Mouse (Mus musculus) spleen, adult 2 months (tissue): Measurements from ENCODE around the gene Tmem236. TPM values are rescaled to one million over a fixed set of nuclear protein-coding genes. Genes with fewer than 3 reads are reported as not detected.
"Not testable (repeated sequence)": the region's sequence is repeated elsewhere in the genome, so short reads cannot be mapped to it uniquely, and the experiment has no call there.

Experiments used
- DNase-seq, 2 experiments: peaks; one replicate each; pipeline versions ENCODE4 v3.0.0 to v3.0.0-alpha.2; 2012 to 2021; ENCODE audit warnings: low spot score in 2 of 2, low read depth in 1 of 2
- H3K27ac ChIP-seq: fragments of 200-500 bp; 2 replicates; pipeline ENCODE4 v1.5.1; 2012; ENCODE audit warnings: low read length, inconsistent platforms; ENCODE audit not compliant: insufficient read depth
- H3K27me3 ChIP-seq: fragments of 200-500 bp; 2 replicates; pipeline ENCODE4 v1.6.1; 2012; ENCODE audit warnings: mild to moderate bottlenecking, moderate library complexity, low read length, inconsistent platforms; ENCODE audit not compliant: control insufficient read depth, insufficient read depth
- H3K36me3 ChIP-seq: fragments of 200-500 bp; 2 replicates; pipeline ENCODE4 v1.6.1; 2012; ENCODE audit warnings: mild to moderate bottlenecking, low read length, inconsistent platforms; ENCODE audit not compliant: control insufficient read depth, insufficient read depth
- H3K4me1 ChIP-seq: fragments of 200-500 bp; 2 replicates; pipeline ENCODE4 v1.6.1; 2011; ENCODE audit warnings: inconsistent platforms; ENCODE audit not compliant: control insufficient read depth, insufficient read depth, insufficient read length
- H3K4me3 ChIP-seq: fragments of 200-500 bp; 2 replicates; pipeline ENCODE4 v1.5.1; 2011; ENCODE audit warnings: mild to moderate bottlenecking, inconsistent platforms; ENCODE audit not compliant: insufficient read depth, insufficient read length; ENCODE audit errors: extremely low read depth
- CTCF ChIP-seq: fragments of 200-500 bp; IDR thresholded peaks from 2 replicates; pipeline ENCODE4 v1.5.1; 2011; ENCODE audit warnings: mild to moderate bottlenecking, inconsistent platforms; ENCODE audit not compliant: insufficient read depth, insufficient read length, insufficient replicate concordance; ENCODE audit errors: extremely low read depth
- POLR2A ChIP-seq: fragments of 200-500 bp; IDR thresholded peaks from 2 replicates; pipeline ENCODE4 v1.6.1; 2011; ENCODE audit warnings: low read depth, low read length, inconsistent platforms
- WGBS: fragments of 180-500 bp; shearing (Covaris S2); methylation state at CpG from one replicate; pipeline ENCODE4 v1.1.7; 2018; 5-methylcytosine and 5-hydroxymethylcytosine counted together
- polyA plus RNA-seq: library from polyadenylated mRNA; depleted of rRNA; stranded (reverse); fragments of >200 nt; gene quantifications from 2 replicates; pipeline ENCODE4 v1.2.3, GENCODE M21; 2012

Tmem236 gene
- polyA plus RNA-seq, 1 experiment: not detected

DNA sequence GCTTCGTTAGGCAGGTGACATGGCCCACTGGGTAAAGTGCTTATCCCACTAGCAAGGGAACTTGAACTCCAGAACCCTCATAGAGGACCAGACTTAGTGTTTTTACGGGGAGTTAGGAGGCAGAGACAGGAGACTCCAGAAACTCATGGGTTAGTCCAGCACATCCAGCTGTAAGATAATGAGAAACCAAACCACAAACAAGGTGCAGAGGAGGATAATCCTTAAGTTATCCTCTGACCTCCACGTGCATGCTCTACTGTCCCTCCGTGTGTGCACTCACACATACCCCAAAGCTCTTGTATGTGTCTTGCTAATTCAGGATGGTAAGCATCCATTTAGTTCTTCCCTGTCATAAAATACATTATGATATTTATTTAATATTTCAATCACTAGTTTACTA is 17.3 kb downstream of the Tmem236 start:
- H3K4me3 ChIP-seq: no peak overlapping the region
- no peak overlapping the region for H3K27ac ChIP-seq
- no peak for DNase-seq
- H3K36me3 ChIP-seq: no peaks in the 10 kb centered on the region
- no peak for TF ChIP-seq POLR2A
- TF ChIP-seq CTCF: no peak
- H3K27me3 ChIP-seq: no peaks in the 10 kb centered on the region
- peaks cover 4% of the 10 kb centered on the region; the same call in 1 of the 2 replicates for H3K4me1 ChIP-seq
- 50% methylated on average over 4 of the region's 4 CpGs for WGBS

DNA sequence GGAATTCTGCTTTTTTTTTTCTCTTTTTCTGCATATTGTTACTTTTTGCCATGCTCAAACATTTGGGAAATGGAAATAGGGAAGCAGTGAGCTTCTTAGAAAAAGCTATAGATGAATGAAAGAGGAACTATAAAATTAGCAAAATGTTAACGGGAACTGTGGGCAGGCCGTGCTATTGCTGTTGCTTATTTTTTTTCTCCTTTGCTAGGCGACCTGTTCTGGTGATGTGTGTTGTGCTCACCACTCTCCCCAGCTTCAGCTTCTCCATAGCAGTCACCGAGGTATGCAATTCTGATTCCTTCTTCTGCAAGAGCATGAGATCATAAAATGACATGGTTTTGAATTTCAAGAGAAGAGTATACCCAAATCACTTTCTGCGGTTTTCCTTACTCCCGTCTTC is 17.7 kb downstream of the Tmem236 start:
- Histone ChIP-seq H3K4me3 (no peak overlapping the region), H3K27me3 (no peaks in the 10 kb centered on the region), H3K27ac (no peak overlapping the region), H3K4me1 (peaks cover 4% of the 10 kb centered on the region; the same call in 1 of the 2 replicates), H3K36me3 (no peaks in the 10 kb centered on the region)
- 28% methylated on average over 6 of the region's 6 CpGs for WGBS
- peak in 1 of 2 experiments; percentile 7 for DNase-seq
- TF ChIP-seq POLR2A (no peak), CTCF (no peak)

DNA sequence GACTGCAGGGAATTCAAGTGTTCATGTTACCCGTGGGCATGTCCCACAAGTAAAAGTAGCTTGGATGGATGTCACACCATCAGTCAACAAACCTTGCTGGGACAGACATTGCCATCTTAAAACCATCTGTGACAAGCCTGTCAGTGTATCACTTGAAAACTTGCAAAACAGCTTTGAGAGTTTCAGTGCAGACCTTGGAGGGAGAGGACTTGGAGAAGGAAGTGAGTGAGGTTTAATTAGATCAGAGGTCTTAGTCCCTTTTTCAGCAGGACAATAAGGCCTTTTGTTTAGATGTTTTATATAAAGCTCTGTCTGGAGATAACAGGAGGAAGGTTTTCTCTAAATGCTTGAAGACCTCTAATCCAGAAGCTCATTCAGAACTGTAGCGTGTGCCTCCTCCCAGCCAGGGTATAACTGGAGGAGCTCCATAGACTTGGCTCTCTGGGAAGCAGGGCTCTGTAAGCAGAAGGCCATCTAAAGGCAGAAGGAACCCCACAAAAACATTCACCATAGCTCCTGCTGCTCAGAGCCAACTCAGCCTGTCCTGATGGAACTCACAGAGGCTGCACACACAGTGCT is 24.1 kb downstream of the Tmem236 start:
- WGBS: 57% methylated on average over 1 of the region's 2 CpGs

DNA sequence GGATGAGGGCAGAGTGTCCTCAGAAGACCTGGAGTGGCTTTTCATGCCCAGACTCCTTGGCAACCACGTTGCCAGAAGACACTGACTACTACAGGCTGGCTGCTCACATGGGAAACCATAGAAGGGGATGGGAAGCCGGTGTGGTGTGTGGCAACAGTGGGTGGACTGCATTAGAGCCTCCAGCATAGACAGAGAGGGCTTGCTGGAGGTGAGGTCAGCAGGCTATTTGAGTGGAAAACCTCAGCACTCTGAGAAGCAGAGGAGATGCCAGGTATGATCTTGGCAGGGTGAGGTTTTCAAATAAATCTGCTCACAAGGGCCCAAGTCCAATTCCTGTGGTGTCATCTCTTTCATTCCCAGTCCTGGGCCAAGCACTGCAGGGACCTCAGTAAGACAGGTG is 25.3 kb downstream of the Tmem236 start:
- Histone ChIP-seq H3K27me3 (no peaks in the 10 kb centered on the region), H3K4me1 (no peaks in the 10 kb centered on the region), H3K4me3 (no peak overlapping the region), H3K36me3 (no peaks in the 10 kb centered on the region), H3K27ac (no peak overlapping the region)
- TF ChIP-seq POLR2A (no peak), CTCF (no peak)
- 32% methylated on average over 2 of the region's 2 CpGs for WGBS
- DNase-seq: no peak

More for the DNA sequence above, 24.1 kb downstream of the Tmem236 start:
- not testable (repeated sequence) for H3K4me1 ChIP-seq, H3K27ac ChIP-seq, H3K36me3 ChIP-seq, DNase-seq, H3K4me3 ChIP-seq, H3K27me3 ChIP-seq

DNA sequence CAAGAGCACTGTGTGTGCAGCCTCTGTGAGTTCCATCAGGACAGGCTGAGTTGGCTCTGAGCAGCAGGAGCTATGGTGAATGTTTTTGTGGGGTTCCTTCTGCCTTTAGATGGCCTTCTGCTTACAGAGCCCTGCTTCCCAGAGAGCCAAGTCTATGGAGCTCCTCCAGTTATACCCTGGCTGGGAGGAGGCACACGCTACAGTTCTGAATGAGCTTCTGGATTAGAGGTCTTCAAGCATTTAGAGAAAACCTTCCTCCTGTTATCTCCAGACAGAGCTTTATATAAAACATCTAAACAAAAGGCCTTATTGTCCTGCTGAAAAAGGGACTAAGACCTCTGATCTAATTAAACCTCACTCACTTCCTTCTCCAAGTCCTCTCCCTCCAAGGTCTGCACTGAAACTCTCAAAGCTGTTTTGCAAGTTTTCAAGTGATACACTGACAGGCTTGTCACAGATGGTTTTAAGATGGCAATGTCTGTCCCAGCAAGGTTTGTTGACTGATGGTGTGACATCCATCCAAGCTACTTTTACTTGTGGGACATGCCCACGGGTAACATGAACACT is 26.6 kb downstream of the Tmem236 start:
- not testable (repeated sequence) for H3K27me3 ChIP-seq
- WGBS: 71% methylated on average over 1 of the region's 2 CpGs

DNA sequence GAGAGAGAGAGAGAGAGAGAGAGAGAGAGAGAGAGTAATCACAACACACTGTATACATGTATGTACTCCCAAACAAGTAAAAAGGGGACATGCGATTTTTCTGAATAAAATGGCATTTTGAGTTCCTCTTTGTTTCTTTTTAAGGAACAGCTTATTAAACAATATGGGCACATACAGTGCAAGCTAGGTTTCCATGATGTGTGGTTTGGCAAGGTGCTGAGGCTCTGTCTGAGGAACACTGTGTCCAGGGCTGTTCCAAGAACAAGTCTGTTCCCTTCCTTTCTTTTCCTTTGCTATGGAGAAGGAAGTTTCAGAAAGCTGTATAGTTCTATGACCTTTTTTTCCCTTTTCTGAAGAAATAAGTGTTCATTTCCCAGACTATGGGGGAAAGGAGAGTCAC is 30.0 kb downstream of the Tmem236 start:
- Histone ChIP-seq H3K4me3 (no peak overlapping the region), H3K4me1 (no peaks in the 10 kb centered on the region), H3K27ac (no peak overlapping the region), H3K27me3 (no peaks in the 10 kb centered on the region), H3K36me3 (no peaks in the 10 kb centered on the region)
- no peak for TF ChIP-seq CTCF
- TF ChIP-seq POLR2A: no peak
- DNase-seq: no peak
- 52% methylated on average over 1 of the region's 1 CpGs for WGBS

More for the DNA sequence above, 26.6 kb downstream of the Tmem236 start:
- H3K36me3 ChIP-seq, H3K4me3 ChIP-seq, H3K27ac ChIP-seq, H3K4me1 ChIP-seq, DNase-seq: not testable (repeated sequence)

DNA sequence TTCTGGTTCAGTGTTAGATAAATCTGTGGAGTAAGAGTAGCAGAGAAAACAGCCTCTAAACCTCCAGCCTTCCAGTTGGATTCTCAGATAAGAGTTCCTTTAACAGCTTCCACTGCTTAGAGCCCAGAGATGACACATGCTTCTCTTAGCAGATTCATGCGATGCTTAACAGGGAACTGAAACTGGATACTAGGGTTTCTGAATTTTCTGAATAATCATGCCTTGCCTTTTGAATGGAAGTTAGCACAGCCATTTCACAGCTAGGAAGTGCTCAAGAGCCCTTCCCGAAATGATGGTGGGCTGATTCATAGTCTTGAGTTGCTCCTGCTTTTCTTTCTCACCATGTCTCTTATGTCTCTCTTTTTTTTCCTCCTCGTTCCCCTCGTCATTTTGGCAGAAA is 32.5 kb downstream of the Tmem236 start:
- WGBS: 58% methylated on average over 4 of the region's 4 CpGs
- H3K27ac ChIP-seq: no peak overlapping the region
- DNase-seq: no peak

More for the DNA sequence above, 32.5 kb downstream of the Tmem236 start:
- Histone ChIP-seq H3K4me1 (no peaks in the 10 kb centered on the region), H3K36me3 (no peaks in the 10 kb centered on the region), H3K4me3 (no peak overlapping the region), H3K27me3 (no peaks in the 10 kb centered on the region)
- no peak for TF ChIP-seq POLR2A
- TF ChIP-seq CTCF: no peak
